Mouse (Mus musculus) liver, embryonic 14.5 days (tissue): ENCODE measurements around the gene Tbx2. TPM values are rescaled to one million over a fixed set of nuclear protein-coding genes. Genes with fewer than 3 reads are reported as not detected.
A peak's percentile ranks its signal among the peaks of the same experiment; 100 is the strongest.

Experiments used
- ATAC-seq: fragments of 200-750 bp; cut with Nextera tagmentation; 2 replicates; pipeline ENCODE4 v1.8.0; 2017; ENCODE audit warnings: moderate number of reproducible peaks, mild to moderate bottlenecking, moderate library complexity; ENCODE audit not compliant: insufficient read depth
- DNase-seq, 3 experiments: peaks; one replicate each; pipeline ENCODE4 v3.0.0-alpha.2; 2012 to 2013; ENCODE audit warnings: low read depth in 3 of 3, low spot score in 3 of 3
- H3K27ac ChIP-seq: fragments of 300-500 bp; sonication (generic); 2 replicates; pipeline ENCODE4 v1.5.1; 2014; ENCODE audit warnings: moderate library complexity, mild to moderate bottlenecking, control low read depth, inconsistent platforms
- H3K27me3 ChIP-seq: fragments of 300-500 bp; sonication (generic); 2 replicates; pipeline ENCODE4 v1.6.1; 2014; ENCODE audit warnings: mild to moderate bottlenecking, low read length, moderate library complexity; ENCODE audit not compliant: control insufficient read depth, insufficient read depth
- H3K36me3 ChIP-seq: fragments of 300-500 bp; sonication (generic); replicated peaks from 2 replicates; pipeline ENCODE4 v1.6.1; 2014; ENCODE audit warnings: low read depth; ENCODE audit not compliant: control insufficient read depth, insufficient read depth
- H3K4me1 ChIP-seq, 2 experiments: fragments of 200-500 bp in 1 of 2; fragments of 300-500 bp in 1 of 2; sonication (generic) in 1 of 2; replicated peaks; 2 replicates each; pipeline ENCODE4 v1.6.1; 2012 to 2014; ENCODE audit warnings: antibody characterized with exemption in 1 of 2, inconsistent platforms in 1 of 2, low read length in 1 of 2; ENCODE audit not compliant: control insufficient read depth in 2 of 2, insufficient read depth in 2 of 2
- H3K4me2 ChIP-seq: fragments of 300-500 bp; sonication (generic); 2 replicates; pipeline ENCODE4 v1.6.1; 2014; ENCODE audit warnings: low read depth, mild to moderate bottlenecking, control low read depth, moderate library complexity
- H3K4me3 ChIP-seq, 2 experiments: fragments of 200-500 bp in 1 of 2; fragments of 300-500 bp in 1 of 2; sonication (generic) in 1 of 2; 2 replicates each; pipeline ENCODE4 v1.5.1; 2012 to 2014; ENCODE audit warnings: low read depth in 2 of 2, low read length in 2 of 2, mild to moderate bottlenecking in 2 of 2, control low read depth in 1 of 2, inconsistent platforms in 1 of 2, moderate library complexity in 1 of 2; ENCODE audit not compliant: insufficient read depth in 1 of 2
- H3K9ac ChIP-seq: fragments of 300-500 bp; sonication (generic); replicated peaks from 2 replicates; pipeline ENCODE4 v1.6.1; 2014; ENCODE audit warnings: mild to moderate bottlenecking, control low read depth, moderate library complexity
- H3K9me3 ChIP-seq: fragments of 300-500 bp; sonication (generic); 2 replicates; pipeline ENCODE4 v1.6.1; 2016; ENCODE audit warnings: low read length, mixed read lengths; ENCODE audit not compliant: control insufficient read depth
- CTCF ChIP-seq: IDR thresholded peaks from 2 replicates; pipeline ENCODE4 v1.5.1; 2016; ENCODE audit warnings: antibody characterized with exemption, low read depth, control low read depth
- EP300 ChIP-seq: IDR thresholded peaks from 2 replicates; pipeline ENCODE4 v1.6.1; 2016; ENCODE audit warnings: antibody characterized with exemption, low read depth
- WGBS: fragments of 180-500 bp; shearing (Covaris S2); extraction: QIAGEN DNeasy Blood & Tissue Kit; methylation state at CpG from one replicate; pipeline ENCODE4 v1.1.7; 2014; ENCODE audit not compliant: insufficient replicate concordance; 5-methylcytosine and 5-hydroxymethylcytosine counted together
- polyA plus RNA-seq, 2 experiments: library from polyadenylated mRNA; depleted of rRNA in 1 of 2; stranded (reverse) in 1 of 2; unstranded in 1 of 2; fragments of >200 nt; fragmentation: Nextera tagmentation in 1 of 2; extraction: Ambion mirVana in 1 of 2; gene quantifications; 2 replicates each; pipeline versions ENCODE4 v1.2.1 to v1.2.3; 2012 to 2014

Tbx2 gene
- polyA plus RNA-seq, 2 experiments: 0.15 to 0.97 TPM

GRCm38 (mm10) chr11:85864363-85864762 is 32.0 kb downstream of the Tbx2 start:
- Histone ChIP-seq H3K27me3 (no peaks in the 10 kb centered on the region), H3K27ac (no peak overlapping the region), H3K4me2 (no peak overlapping the region), H3K36me3 (no peaks in the 10 kb centered on the region), H3K4me3 (no peak overlapping the region), H3K9ac (no peak overlapping the region), H3K9me3 (no peaks in the 10 kb centered on the region), H3K4me1 (no peaks in the 10 kb centered on the region)
- 25% methylated on average over 7 of the region's 7 CpGs for WGBS
- TF ChIP-seq CTCF: peak; percentile 66
- no peak for TF ChIP-seq EP300
- no peak for ATAC-seq
- DNase-seq: no peak

- Histone ChIP-seq H3K4me1 (no peaks in the 10 kb centered on the region), H3K4me2 (no peak overlapping the region), H3K4me3 (no peak overlapping the region), H3K27ac (no peak overlapping the region), H3K36me3 (no peaks in the 10 kb centered on the region), H3K27me3 (peaks cover 6% of the 10 kb centered on the region), H3K9me3 (no peaks in the 10 kb centered on the region), H3K9ac (no peak overlapping the region)
- 65% methylated on average over 24 of the region's 24 CpGs for WGBS
- TF ChIP-seq CTCF: no peak
- TF ChIP-seq EP300: no peak
- DNase-seq (no peak), ATAC-seq (no peak)
Observed at GRCm38 (mm10) chr11:85876059-85876788, 43.9 kb downstream of the Tbx2 start.

- Histone ChIP-seq H3K4me2 (no peak overlapping the region), H3K27me3 (peaks cover 55% of the 10 kb centered on the region), H3K36me3 (no peaks in the 10 kb centered on the region), H3K4me1 (no peaks in the 10 kb centered on the region), H3K4me3 (no peak overlapping the region), H3K9ac (no peak overlapping the region), H3K27ac (no peak overlapping the region), H3K9me3 (no peaks in the 10 kb centered on the region)
- ATAC-seq (no peak), DNase-seq (no peak)
- WGBS: 65% methylated on average over 4 of the region's 4 CpGs
- TF ChIP-seq EP300: no peak
- TF ChIP-seq CTCF: no peak
Observed at GRCm38 (mm10) chr11:85884498-85884897, 52.1 kb downstream of the Tbx2 start.

- peaks cover 66% of the 10 kb centered on the region for H3K27me3 ChIP-seq
- no peaks in the 10 kb centered on the region for H3K9me3 ChIP-seq
- H3K36me3 ChIP-seq: no peaks in the 10 kb centered on the region
- WGBS: 25% methylated on average over 21 of the region's 28 CpGs
- H3K9ac ChIP-seq: no peak within 1 kb of the TSS
- ATAC-seq (no peak), DNase-seq (no peak)
- no peak within 1 kb of the TSS for H3K4me3 ChIP-seq
- TF ChIP-seq EP300: no peak
- no peak for TF ChIP-seq CTCF
- no peak within 1 kb of the TSS for H3K27ac ChIP-seq
- no peak within 1 kb of the TSS for H3K4me2 ChIP-seq
- no peaks in the 10 kb centered on the region for H3K4me1 ChIP-seq
Observed at GRCm38 (mm10) chr11:85885665-85886428, 53.5 kb downstream of the Tbx2 start, which contains the start of gene Tbx4. TSS of gene Tbx4 (plus strand) at chr11:85886422.

GRCm38 (mm10) chr11:85886429-85886785 is 54.1 kb downstream of the Tbx2 start:
- Histone ChIP-seq H3K36me3 (no peaks in the 10 kb centered on the region), H3K4me1 (no peaks in the 10 kb centered on the region), H3K9me3 (no peaks in the 10 kb centered on the region), H3K27ac (no peak overlapping the region), H3K27me3 (peaks cover 71% of the 10 kb centered on the region), H3K4me3 (no peak overlapping the region), H3K4me2 (no peak overlapping the region), H3K9ac (no peak overlapping the region)
- ATAC-seq (no peak), DNase-seq (no peak)
- WGBS: 6% methylated on average over 22 of the region's 22 CpGs
- TF ChIP-seq EP300 (no peak), CTCF (no peak)
